12 mouse cellular contexts compared by ENCODE assay signal in genomic region chr7:49843304-49843933, GRCm38 (mm10).
A peak's percentile ranks its signal among the peaks of the same experiment; 100 is the strongest.
DNase-seq lines count a peak whose midpoint lies in the region; ATAC-seq lines count a peak whose summit lies in the region.
"Had no signal": no experiment of that assay in that cellular context is flagged by ENCODE, and none has a peak within 500 bp of the region (broad histone marks: within the 10 kb centered on the region; RNA-seq: fewer than 3 reads in every experiment).

No protein-coding gene starts in this region.

- H3K27ac ChIP-seq in kidney, embryonic 14.5 days (ENCODE audit: low read depth, low read length): no peak overlapping the region; the same call in 1 of the 2 replicates
- H3K27ac ChIP-seq in embryonic facial prominence, embryonic 14.5 days (replicated peaks; ENCODE audit: low read depth, low read length): no peak overlapping the region
- no peak overlapping the region for H3K27ac ChIP-seq in liver, embryonic 12.5 days

- no peak for DNase-seq in kidney, postnatal 10 days
- peak; percentile 36 to 38 for DNase-seq in B cell, adult 2 months
- no peak for DNase-seq in embryonic facial prominence, embryonic 14.5 days (ENCODE audit: low spot score)
- no peak for DNase-seq in urinary bladder, postnatal 10 days (ENCODE audit: low spot score)
- DNase-seq in adipocyte (ENCODE audit: low spot score): no peak
- DNase-seq in left cerebral cortex, adult 9 months (ENCODE audit: low spot score in 2 of 2): no peak
- DNase-seq: heart, adult 11 months; right cerebral cortex, adult 18-20 months; thymus, postnatal 14 days had no signal

- WGBS in kidney, embryonic 14.5 days: 45% methylated on average over 6 of the region's 6 CpGs
- 52% methylated on average over 6 of the region's 6 CpGs for WGBS in embryonic facial prominence, embryonic 14.5 days
- 64% methylated on average over 6 of the region's 6 CpGs for WGBS in liver, embryonic 12.5 days (ENCODE audit: insufficient replicate concordance)

- no peaks in the 10 kb centered on the region for H3K27me3 ChIP-seq in kidney, embryonic 14.5 days (ENCODE audit: control insufficient read depth, insufficient read depth, low read length)
- H3K27me3 ChIP-seq in embryonic facial prominence, embryonic 14.5 days (replicated peaks; ENCODE audit: control insufficient read depth, insufficient read depth, low read length): no peaks in the 10 kb centered on the region
- no peaks in the 10 kb centered on the region for H3K27me3 ChIP-seq in liver, embryonic 12.5 days (replicated peaks)
- H3K27me3 ChIP-seq: embryonic facial prominence, embryonic 13.5 days had no signal

- no peaks in the 10 kb centered on the region for H3K9me3 ChIP-seq in kidney, embryonic 14.5 days (ENCODE audit: control insufficient read depth, low read length)
- H3K9me3 ChIP-seq in embryonic facial prominence, embryonic 14.5 days (ENCODE audit: control insufficient read depth, low read length): no peaks in the 10 kb centered on the region
- no peaks in the 10 kb centered on the region for H3K9me3 ChIP-seq in liver, embryonic 12.5 days (replicated peaks)
- H3K9me3 ChIP-seq: embryonic facial prominence, embryonic 13.5 days had no signal

- no peak overlapping the region for H3K9ac ChIP-seq in kidney, embryonic 14.5 days (ENCODE audit: low read depth, low read length)
- H3K9ac ChIP-seq in embryonic facial prominence, embryonic 14.5 days (ENCODE audit: low read depth, low read length): no peak overlapping the region
- no peak overlapping the region for H3K9ac ChIP-seq in liver, embryonic 12.5 days
- H3K9ac ChIP-seq: embryonic facial prominence, embryonic 13.5 days had no signal

- peak; percentile 41; the same call in 1 of the 2 replicates for ATAC-seq in kidney, embryonic 14.5 days (ENCODE audit: low FRiP score, low TSS enrichment)
- 0 out of 2 replicates have a peak, but pooled peaks have one; percentile 24 for ATAC-seq in embryonic facial prominence, embryonic 14.5 days (ENCODE audit: low read depth)
- peak; percentile 44; the same call in 1 of the 2 replicates for ATAC-seq in liver, embryonic 12.5 days

- no peak overlapping the region for H3K4me2 ChIP-seq in kidney, embryonic 14.5 days (replicated peaks; ENCODE audit: low read depth, low read length)
- H3K4me2 ChIP-seq in embryonic facial prominence, embryonic 14.5 days (ENCODE audit: low read depth, low read length): no peak overlapping the region
- no peak overlapping the region for H3K4me2 ChIP-seq in liver, embryonic 12.5 days

- H3K36me3 ChIP-seq in kidney, embryonic 14.5 days (ENCODE audit: control insufficient read depth, insufficient read depth, low read length): peaks cover 7% of the 10 kb centered on the region; the same call in 1 of the 2 replicates
- H3K36me3 ChIP-seq in embryonic facial prominence, embryonic 14.5 days (ENCODE audit: control insufficient read depth, insufficient read depth, low read length): peaks cover 14% of the 10 kb centered on the region; the same call in 1 of the 2 replicates
- H3K36me3 ChIP-seq in liver, embryonic 12.5 days: peaks cover 56% of the 10 kb centered on the region

- H3K4me3 ChIP-seq in kidney, embryonic 14.5 days (ENCODE audit: low read length): no peak overlapping the region
- no peak overlapping the region for H3K4me3 ChIP-seq in embryonic facial prominence, embryonic 14.5 days (ENCODE audit: low read depth, low read length)
- H3K4me3 ChIP-seq in liver, embryonic 12.5 days: no peak overlapping the region
- H3K4me3 ChIP-seq: embryonic facial prominence, embryonic 13.5 days had no signal

- 0 out of 2 replicates have a peak, but pooled peaks cover 9% of the 10 kb centered on the region for H3K4me1 ChIP-seq in kidney, embryonic 14.5 days (ENCODE audit: control insufficient read depth, insufficient read depth, low read length)
- 0 out of 2 replicates have a peak, but pooled peaks cover 6% of the 10 kb centered on the region for H3K4me1 ChIP-seq in embryonic facial prominence, embryonic 14.5 days (ENCODE audit: control insufficient read depth, insufficient read depth, low read length)
- 0 out of 2 replicates have a peak, but pooled peaks cover 4% of the 10 kb centered on the region for H3K4me1 ChIP-seq in liver, embryonic 12.5 days

Comparison
In these comparisons a context has a peak if more than half of its experiments do, and no peak if none do; other contexts are left out.
1. DNase-seq: peak in B cell, adult 2 months (2 of 2); none in kidney, postnatal 10 days (single experiment), embryonic facial prominence, embryonic 14.5 days (single experiment), urinary bladder, postnatal 10 days (single experiment), adipocyte (single experiment) and left cerebral cortex, adult 9 months (0 of 2).
2. Peak in every context shown above with its lines, with median percentiles within 50 percentile points of each other: ATAC-seq.